Mouse (Mus musculus) thymus, adult 2 months (tissue): ENCODE measurements at regions not wholly inside any gene's neighbourhood (a gene's known extent, or its start where the extent isn't known, plus 50 kb on each side); places are given as distances from the start of the nearest gene placed in this dataset.

ENCODE experiments used
- CTCF ChIP-seq: fragments of 200-500 bp; IDR thresholded peaks from 2 replicates; pipeline ENCODE4 v1.5.1; 2012; ENCODE audit warnings: mild to moderate bottlenecking, control low read depth, low read length, moderate library complexity, borderline replicate concordance; ENCODE audit not compliant: control insufficient read depth, poor library complexity, insufficient read depth; ENCODE audit errors: extremely low read depth
- POLR2A ChIP-seq: fragments of 200-500 bp; IDR thresholded peaks from 2 replicates; pipeline ENCODE4 v1.6.1; 2012; ENCODE audit warnings: mild to moderate bottlenecking, low read length, control low read depth, moderate library complexity; ENCODE audit not compliant: control insufficient read depth, poor library complexity, insufficient read depth; ENCODE audit errors: extremely low read depth

DNA sequence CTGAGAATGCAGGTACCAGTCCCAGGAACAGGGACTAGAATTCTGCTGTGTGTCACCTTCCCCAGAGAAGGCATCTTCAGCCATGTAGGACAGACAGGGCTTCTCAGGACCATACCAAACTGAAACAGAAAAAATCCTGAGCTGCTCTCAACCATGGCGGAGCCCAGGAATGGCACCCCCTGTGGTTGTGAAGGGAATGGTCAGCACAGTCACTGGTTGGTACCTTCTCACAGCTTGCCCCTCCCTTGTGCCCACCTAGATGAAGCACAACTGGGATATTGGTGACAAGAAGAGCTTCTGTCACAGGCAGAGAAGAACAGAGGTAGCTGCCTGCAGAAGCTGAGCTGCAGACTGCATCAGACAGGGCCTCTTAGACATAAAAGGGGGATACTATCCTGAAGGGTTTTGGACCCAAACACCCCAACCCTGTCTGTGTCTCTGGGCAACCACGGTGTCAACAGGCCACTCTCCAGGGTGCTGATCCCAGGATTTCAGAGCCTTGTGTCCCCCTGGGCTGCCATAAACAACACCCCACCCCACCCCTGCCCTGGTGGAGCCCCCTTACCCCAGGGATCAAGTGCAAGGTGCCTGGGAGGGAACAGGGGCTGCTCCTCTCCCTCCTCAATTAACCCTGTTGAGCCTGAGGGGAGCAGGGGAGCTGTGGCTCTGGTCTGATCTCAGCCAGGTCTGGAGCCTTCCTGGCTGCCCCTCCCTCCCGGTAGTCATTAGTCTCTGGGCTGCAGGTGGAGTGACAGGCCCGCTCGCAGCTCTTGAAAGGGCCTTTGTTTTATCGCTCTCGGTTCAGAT lies 275.7 kb downstream of the Rps24 start:
- TF ChIP-seq POLR2A (no peak), CTCF (no peak)
